ENCODE assay signal across 8 mouse cellular contexts in genomic region chr2:48814223-48815038, GRCm38 (mm10). TPM values are rescaled to one million over a fixed set of nuclear protein-coding genes. Genes with fewer than 3 reads are reported as not detected.
DNase-seq lines count a peak whose midpoint lies in the region; ATAC-seq and TF ChIP-seq lines count a peak whose summit lies in the region.

No protein-coding gene starts in this region.

- H3K9me3 ChIP-seq in hindbrain, embryonic 12.5 days (replicated peaks), result no peaks in the 10 kb centered on the region

- CTCF ChIA-PET in Patski (lab: Charles Lee), result no interaction called here

- peaks cover 14% of the 10 kb centered on the region; the same call in 1 of the 2 replicates for H3K4me1 ChIP-seq in hindbrain, embryonic 12.5 days

- H3K4me2 ChIP-seq in hindbrain, embryonic 12.5 days (replicated peaks), result peak overlapping the region; percentile 58

- POLR2A ChIA-PET in Patski (lab: Charles Lee), result interaction anchor here (0.6 to 1.2 kb wide), 3 partner anchors 15 to 822 kb away, joined by 3 to 4 read pairs (median 3); no protein-coding TSS in a partner anchor

- DNase-seq in Patski (ENCODE audit: low read depth, low spot score), result no peak
- DNase-seq in cerebellum, adult 8-10 months, result peak; percentile 38
- peak; percentile 23 to 37 for DNase-seq in frontal cortex, postnatal 14 days (ENCODE audit: low spot score in 2 of 2)
- DNase-seq in left cerebral cortex, adult 2 months (ENCODE audit: extremely low spot score in 1 of 2, low spot score in 2 of 2), result peak; percentile 44 to 56
- DNase-seq in lung, postnatal 4 days, result peak; percentile 57 to 62
- DNase-seq in right cerebral cortex, adult 2 months (ENCODE audit: low spot score in 2 of 2), result peak; percentile 46 to 53
- peak; percentile 36 for DNase-seq in urinary bladder, postnatal 25 days (ENCODE audit: low spot score)

- ATAC-seq in Patski, result peak; percentile 61
- peak; percentile 5; the same call in 1 of the 2 replicates for ATAC-seq in hindbrain, embryonic 12.5 days (ENCODE audit: low FRiP score)

- H3K4me3 ChIP-seq in hindbrain, embryonic 12.5 days, result peak overlapping the region; percentile 62
- H3K4me3 ChIP-seq in left cerebral cortex, adult 2 months, result peak overlapping the region; percentile 87

- H3K36me3 ChIP-seq in hindbrain, embryonic 12.5 days, result no peaks in the 10 kb centered on the region

- in situ Hi-C loops in Patski (cut with MboI; ENCODE audit: low pct_unique_long_range_greater_than_20kb), result no loop called here

- H3K9ac ChIP-seq in hindbrain, embryonic 12.5 days, result peak overlapping the region; percentile 80

- intact Hi-C loops in left cerebral cortex, adult 2 months (cut with DNase I), result loop anchor here (5.0 kb wide), 2 partner anchors 357 to 812 kb away; no protein-coding TSS in a partner anchor

- no peak for TF ChIP-seq CTCF in Patski (IDR thresholded peaks at IDR 0.05)
- TF ChIP-seq CTCF in left cerebral cortex, adult 2 months (IDR thresholded peaks at IDR 0.05), result no peak

- H3K27me3 ChIP-seq in Patski, result no peaks in the 10 kb centered on the region
- H3K27me3 ChIP-seq in hindbrain, embryonic 12.5 days, result no peaks in the 10 kb centered on the region

- H3K27ac ChIP-seq in hindbrain, embryonic 12.5 days, result peak overlapping the region; percentile 98
- H3K27ac ChIP-seq in left cerebral cortex, adult 2 months, result peak overlapping the region; percentile 96

- under 1% methylated on average over 76 of the region's 76 CpGs for WGBS in hindbrain, embryonic 12.5 days

RNA-seq across cellular contexts. Expression of gene Acvr2a, which starts 0.5 kb away (rescaled TPM):
- polyA plus RNA-seq in Patski (2021), result 8.6 TPM
- polyA plus RNA-seq in hindbrain, embryonic 12.5 days (2016; fragmentation: Nextera tagmentation; extraction: Ambion mirVana), result 46.6 and 51.1 TPM in 2 replicates
- 10 to 100 TPM; 43.3 to 43.9 TPM for total RNA-seq in left cerebral cortex, adult 2 months (2021)
